Mouse (Mus musculus) small intestine, adult 2 months (tissue): ENCODE measurements around the gene Ccdc30.

Source experiments
- CTCF ChIP-seq: fragments of 200-500 bp; IDR thresholded peaks from 2 replicates; pipeline ENCODE4 v1.5.1; 2012; ENCODE audit warnings: low read depth, mild to moderate bottlenecking, control low read depth, inconsistent platforms, low read length, moderate library complexity, mixed read lengths; ENCODE audit not compliant: insufficient replicate concordance, insufficient read length; ENCODE audit errors: extremely low read depth
- POLR2A ChIP-seq: fragments of 200-500 bp; IDR thresholded peaks from 2 replicates; pipeline ENCODE4 v1.6.1; 2012; ENCODE audit warnings: low read depth, mild to moderate bottlenecking, control low read depth, inconsistent platforms, low read length, moderate library complexity

DNA sequence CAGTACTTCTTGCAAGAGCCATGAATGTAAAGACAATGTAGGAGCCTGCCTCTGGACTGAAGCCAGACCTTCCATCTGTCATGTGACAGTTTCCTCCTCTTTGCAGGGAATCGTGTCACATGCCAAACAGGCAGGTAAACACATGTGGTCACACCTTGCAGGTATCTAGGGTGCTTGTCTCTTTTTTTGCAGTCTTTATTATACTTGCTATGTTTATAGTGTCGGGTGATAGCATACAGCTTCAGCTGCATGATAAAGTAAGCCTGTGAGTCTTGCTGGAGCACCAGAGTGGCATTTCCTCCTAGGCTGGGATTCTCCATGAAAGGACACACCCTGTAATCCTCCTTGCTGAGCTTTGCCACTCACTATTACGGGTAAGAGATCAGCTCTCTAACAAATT, 113.5 kb downstream of the Ccdc30 start:
- TF ChIP-seq POLR2A = no peak
- TF ChIP-seq CTCF = no peak
